Mouse (Mus musculus): ENCODE data around the gene Spem1. TPM values are rescaled to one million over a fixed set of nuclear protein-coding genes. Genes with fewer than 3 reads are reported as not detected.

The Spem1 gene
- total and polyA plus RNA-seq, 3 experiments, result not detected

GRCm38 (mm10) chr11:69835966-69836335 is 14.0 kb upstream of the Spem1 start:
- in situ Hi-C loops (cut with MboI; ENCODE audit: low pct_ligation_motif_present, low pct_unique_long_range_greater_than_20kb, low sequenced_read_pairs) (no loop called here), dilution Hi-C loops (cut with MboI; ENCODE audit: extremely low pct_ligation_motif_present, extremely low pct_unique_long_range_greater_than_20kb, low sequenced_read_pairs) (no loop called here)
- Histone ChIP-seq H3K36me3 (replicated peaks in 1 of 2; ENCODE audit: control insufficient read depth in 1 of 2, insufficient read depth in 1 of 2, low read length in 1 of 2) (peaks cover 3 to 9% of the 10 kb centered on the region in 2 experiments), H3K9me3 (replicated peaks; ENCODE audit: low read length) (no peaks in the 10 kb centered on the region), H3K4me3 (replicated peaks in 1 of 3; ENCODE audit: low read depth in 2 of 3, low read length in 2 of 3, poor library complexity in 1 of 3) (no peak overlapping the region), H3K27me3 (replicated peaks) (peaks cover 45% of the 10 kb centered on the region), H3K79me2 (replicated peaks; ENCODE audit: control insufficient read depth, extremely low read depth, insufficient read depth, poor library complexity, severe bottlenecking) (no peaks in the 10 kb centered on the region), H3K27ac (ENCODE audit: insufficient read depth, low read depth) (no peak overlapping the region), H3K4me2 (ENCODE audit: insufficient read depth, low read depth, poor library complexity, severe bottlenecking) (no peak overlapping the region), H3K4me1 (ENCODE audit: control insufficient read depth in 1 of 2, insufficient read depth in 2 of 2) (peaks cover 10 to 18% of the 10 kb centered on the region in 2 experiments), H3K9ac (ENCODE audit: insufficient read depth, low read depth) (no peak overlapping the region)
- DNase-seq (ENCODE audit: extremely low read depth), result no peak
- TF ChIP-seq CTCF (conservative IDR thresholded peaks at IDR 0.05 in 1 of 2, IDR thresholded peaks at IDR 0.05 in 1 of 2; ENCODE audit: low read depth in 2 of 2, low read length in 2 of 2) (no peak), JUND (conservative IDR thresholded peaks at IDR 0.05; ENCODE audit: low read depth, low read length) (no peak), ZKSCAN1 (IDR thresholded peaks at IDR 0.05; ENCODE audit: borderline replicate concordance, low read depth, low read length) (no peak), BHLHE40 (IDR thresholded peaks at IDR 0.05; ENCODE audit: low read depth, low read length) (no peak), MAFK (IDR thresholded peaks at IDR 0.05; ENCODE audit: insufficient replicate concordance, low read length) (no peak), GABPA (IDR thresholded peaks at IDR 0.05; ENCODE audit: insufficient replicate concordance, low read depth, low read length) (no peak)

- Histone ChIP-seq H3K4me2 (ENCODE audit: insufficient read depth, low read depth, poor library complexity, severe bottlenecking) (no peak overlapping the region), H3K9me3 (replicated peaks; ENCODE audit: low read length) (no peaks in the 10 kb centered on the region), H3K4me1 (ENCODE audit: control insufficient read depth in 1 of 2, insufficient read depth in 2 of 2) (peaks cover 10 to 18% of the 10 kb centered on the region in 2 experiments), H3K9ac (ENCODE audit: insufficient read depth, low read depth) (no peak overlapping the region), H3K27me3 (replicated peaks) (peaks cover 49% of the 10 kb centered on the region), H3K36me3 (replicated peaks in 1 of 2; ENCODE audit: control insufficient read depth in 1 of 2, insufficient read depth in 1 of 2, low read length in 1 of 2) (peaks cover 3 to 9% of the 10 kb centered on the region in 2 experiments), H3K4me3 (replicated peaks in 1 of 3; ENCODE audit: low read depth in 2 of 3, low read length in 2 of 3, poor library complexity in 1 of 3) (no peak overlapping the region), H3K27ac (ENCODE audit: insufficient read depth, low read depth) (no peak overlapping the region), H3K79me2 (replicated peaks; ENCODE audit: control insufficient read depth, extremely low read depth, insufficient read depth, poor library complexity, severe bottlenecking) (no peaks in the 10 kb centered on the region)
- DNase-seq (ENCODE audit: extremely low read depth), result no peak
- no peak for TF ChIP-seq CHD2 (IDR thresholded peaks at IDR 0.05; ENCODE audit: low read length)
- TF ChIP-seq MYC (IDR thresholded peaks at IDR 0.05; ENCODE audit: low read depth, low read length), result no peak
- no peak for TF ChIP-seq POLR2AphosphoS2 (IDR thresholded peaks at IDR 0.05; ENCODE audit: low read depth, low read length)
- no peak for TF ChIP-seq ZC3H11A (IDR thresholded peaks at IDR 0.05; ENCODE audit: low read depth, low read length)
- TF ChIP-seq NELFE (IDR thresholded peaks at IDR 0.05; ENCODE audit: low read depth, low read length), result no peak
- dilution Hi-C loops (cut with MboI; ENCODE audit: extremely low pct_ligation_motif_present, extremely low pct_unique_long_range_greater_than_20kb, low sequenced_read_pairs) (no loop called here), in situ Hi-C loops (cut with MboI; ENCODE audit: low pct_ligation_motif_present, low pct_unique_long_range_greater_than_20kb, low sequenced_read_pairs) (no loop called here)
Measured at GRCm38 (mm10) chr11:69835326-69835965, 13.5 kb upstream of the Spem1 start.

DNA sequence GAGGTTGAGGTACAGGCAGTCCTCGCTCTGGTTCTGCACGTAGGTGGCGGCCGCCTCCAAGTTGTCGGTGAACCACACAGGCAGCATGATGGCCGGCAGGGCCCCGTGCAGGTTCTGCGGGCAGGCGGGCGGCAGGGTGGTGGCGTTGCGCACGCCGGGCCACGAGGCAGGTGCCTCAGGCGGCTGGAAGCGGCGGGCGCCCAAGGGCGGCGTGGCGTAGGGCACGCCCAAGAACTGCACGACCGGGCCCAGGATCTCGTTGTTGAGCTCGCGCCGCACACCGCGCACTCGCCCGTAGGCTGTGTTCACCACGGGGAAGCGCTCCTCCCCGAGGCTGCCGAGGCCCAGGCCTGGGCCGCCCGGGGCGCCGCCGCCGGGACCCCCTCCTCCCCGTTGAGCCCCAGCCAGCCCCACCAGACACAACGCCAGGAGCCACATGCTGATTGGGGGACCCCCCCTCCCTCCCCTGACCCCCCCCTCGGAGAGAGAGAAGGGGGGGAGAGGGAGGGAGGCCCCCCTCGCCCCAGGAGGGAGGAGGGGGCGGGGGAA is 12.1 kb upstream of the Spem1 start:
- TF ChIP-seq MAZ (IDR thresholded peaks at IDR 0.05; ENCODE audit: low read depth, low read length), result no peak
- TF ChIP-seq E2F4 (IDR thresholded peaks at IDR 0.05; ENCODE audit: insufficient replicate concordance, low read depth, low read length), result no peak
- no peak for TF ChIP-seq MYC (IDR thresholded peaks at IDR 0.05; ENCODE audit: low read depth, low read length)
- TF ChIP-seq EP300 (IDR thresholded peaks at IDR 0.05; ENCODE audit: low read length), result no peak
- no peak for TF ChIP-seq GABPA (IDR thresholded peaks at IDR 0.05; ENCODE audit: insufficient replicate concordance, low read depth, low read length)
- TF ChIP-seq TBP (conservative IDR thresholded peaks at IDR 0.05; ENCODE audit: low read depth, low read length), result no peak
- TF ChIP-seq RCOR1 (conservative IDR thresholded peaks at IDR 0.05; ENCODE audit: low read depth, low read length), result no peak
- no peak for TF ChIP-seq NRF1 (IDR thresholded peaks at IDR 0.05; ENCODE audit: low read depth, low read length)
- no peak for TF ChIP-seq HCFC1 (IDR thresholded peaks at IDR 0.05; ENCODE audit: low read depth, low read length)
- no peak for TF ChIP-seq MAX (IDR thresholded peaks at IDR 0.05; ENCODE audit: low read length)
- no peak for TF ChIP-seq RAD21 (IDR thresholded peaks at IDR 0.05; ENCODE audit: low read depth, low read length)
- no peak for TF ChIP-seq SIN3A (IDR thresholded peaks at IDR 0.05; ENCODE audit: low read length)
- no peak for TF ChIP-seq ZC3H11A (IDR thresholded peaks at IDR 0.05; ENCODE audit: low read depth, low read length)
- no peak for TF ChIP-seq JUN (IDR thresholded peaks at IDR 0.05; ENCODE audit: insufficient read depth, low read depth, low read length)
- TF ChIP-seq ZKSCAN1 (IDR thresholded peaks at IDR 0.05; ENCODE audit: borderline replicate concordance, low read depth, low read length), result no peak
- TF ChIP-seq KAT2A (IDR thresholded peaks at IDR 0.05; ENCODE audit: insufficient replicate concordance, low read length), result no peak
- TF ChIP-seq ETS1 (conservative IDR thresholded peaks at IDR 0.05; ENCODE audit: low read depth, low read length), result no peak
- TF ChIP-seq JUND (conservative IDR thresholded peaks at IDR 0.05; ENCODE audit: low read depth, low read length), result no peak
- Histone ChIP-seq H3K9me3 (replicated peaks; ENCODE audit: low read length) (no peaks in the 10 kb centered on the region), H3K36me3 (replicated peaks in 1 of 2; ENCODE audit: control insufficient read depth in 1 of 2, insufficient read depth in 1 of 2, low read length in 1 of 2) (peaks cover 0 to 2% of the 10 kb centered on the region in 2 experiments), H3K4me3 (replicated peaks in 1 of 3; ENCODE audit: low read depth in 2 of 3, low read length in 2 of 3, poor library complexity in 1 of 3) (no peak overlapping the region), H3K9ac (ENCODE audit: insufficient read depth, low read depth) (no peak overlapping the region), H3K4me1 (ENCODE audit: control insufficient read depth in 1 of 2, insufficient read depth in 2 of 2) (peaks cover 10 to 12% of the 10 kb centered on the region in 2 experiments), H3K4me2 (ENCODE audit: insufficient read depth, low read depth, poor library complexity, severe bottlenecking) (no peak overlapping the region), H3K79me2 (replicated peaks; ENCODE audit: control insufficient read depth, extremely low read depth, insufficient read depth, poor library complexity, severe bottlenecking) (no peaks in the 10 kb centered on the region), H3K27me3 (replicated peaks) (peaks cover 52% of the 10 kb centered on the region), H3K27ac (ENCODE audit: insufficient read depth, low read depth) (no peak overlapping the region)
- dilution Hi-C loops (cut with MboI; ENCODE audit: extremely low pct_ligation_motif_present, extremely low pct_unique_long_range_greater_than_20kb, low sequenced_read_pairs), result no loop called here
- in situ Hi-C loops (cut with MboI; ENCODE audit: low pct_ligation_motif_present, low pct_unique_long_range_greater_than_20kb, low sequenced_read_pairs), result no loop called here
- DNase-seq (ENCODE audit: extremely low read depth), result no peak
